Mouse (Mus musculus) Muller cell, postnatal 12 days (primary cell): ENCODE results near the gene Carns1.
"Not testable (repeated sequence)": the region's sequence is repeated elsewhere in the genome, so short reads cannot be mapped to it uniquely, and the experiment has no call there.

Source experiments
- DNase-seq: peaks from one replicate; pipeline ENCODE4 v3.0.0-alpha.2; 2015; ENCODE audit errors: inconsistent ontology term

The Carns1 gene

DNA sequence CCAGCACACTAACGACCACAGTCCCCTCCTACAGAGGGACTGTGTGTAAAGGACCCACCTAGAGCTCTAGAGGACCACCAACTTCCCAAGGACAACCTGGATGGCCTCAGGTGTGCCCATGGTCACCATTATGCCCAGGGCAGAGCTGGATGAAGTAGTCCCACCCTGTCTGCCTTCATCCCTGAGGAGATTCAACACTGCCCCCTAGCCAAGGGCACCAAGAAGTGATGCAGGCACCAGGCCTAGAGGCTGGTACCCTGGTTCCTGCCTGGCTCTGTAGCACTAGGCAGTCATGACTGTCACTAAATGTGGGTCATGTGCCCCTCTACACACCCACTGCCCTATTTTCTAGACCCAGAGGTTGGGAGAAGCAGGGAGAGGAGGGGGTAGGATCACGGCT is 43.5 kb downstream of the Carns1 start:
- no peak for DNase-seq

DNA sequence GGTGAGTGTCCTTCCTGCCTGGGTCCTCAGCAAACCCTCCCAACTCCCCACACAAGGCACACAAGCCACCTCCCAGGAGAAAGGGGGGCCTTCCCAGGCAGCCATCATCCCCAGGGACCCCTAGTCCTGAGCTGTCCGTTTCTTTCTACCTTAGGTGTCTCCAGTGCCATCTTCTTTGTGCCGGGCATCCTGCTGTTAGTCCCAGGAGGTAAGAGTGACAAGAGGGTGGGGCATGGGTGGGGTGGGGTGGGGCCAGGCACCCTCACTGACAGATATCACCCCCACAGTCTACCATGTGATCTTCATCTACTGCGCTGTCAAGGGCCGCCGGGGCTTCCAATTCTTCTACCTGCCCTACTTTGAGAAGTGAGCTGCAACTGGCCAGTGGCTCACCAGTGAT is 44.2 kb downstream of the Carns1 start:
- no peak for DNase-seq

DNA sequence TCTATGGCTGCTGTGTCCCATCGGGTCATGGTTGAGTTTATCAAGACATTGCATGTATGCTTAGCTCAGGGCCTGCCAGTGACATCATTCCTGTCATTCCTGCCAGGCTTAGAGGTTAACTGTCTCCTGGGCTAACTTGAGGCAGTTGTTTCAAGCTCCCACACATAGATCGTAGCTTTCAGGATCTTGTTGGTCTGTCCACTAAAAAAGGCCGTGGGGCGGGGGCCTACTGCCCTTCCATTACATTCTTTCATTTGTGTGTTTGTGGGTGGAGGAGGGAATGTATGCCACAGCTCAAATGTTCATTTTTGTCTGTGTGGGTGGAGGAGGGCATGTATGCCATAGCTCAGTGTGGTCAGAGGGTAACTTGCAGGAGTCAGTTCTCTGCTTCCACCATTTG is 45.2 kb downstream of the Carns1 start:
- peak; percentile 71 for DNase-seq

DNA sequence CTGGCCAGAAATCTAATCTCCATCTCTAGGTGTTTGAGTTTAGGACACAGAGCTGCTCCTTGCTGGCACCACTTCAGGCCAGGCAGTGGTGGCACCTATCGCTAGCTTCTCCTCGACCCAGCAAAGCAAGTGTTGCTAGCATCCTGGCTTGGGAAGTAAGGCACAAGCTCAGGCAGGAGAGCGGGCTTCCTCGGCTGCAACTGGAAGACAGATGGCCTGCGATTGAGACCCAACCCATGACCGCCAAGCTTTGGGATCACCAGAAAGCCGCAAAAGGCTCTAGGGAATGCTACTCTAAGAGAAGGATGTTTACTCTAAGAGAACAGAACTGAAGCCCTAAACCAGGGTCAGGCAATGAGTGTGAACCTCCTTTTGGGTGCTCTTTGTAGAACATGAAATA is 45.8 kb downstream of the Carns1 start:
- no peak for DNase-seq

- no peak for DNase-seq
These were observed 48.4 kb downstream of the Carns1 start for GRCm38 (mm10) chr19:4126759-4127495.

GRCm38 (mm10) chr19:4125741-4126696 is 49.3 kb downstream of the Carns1 start, which contains the start of gene Aip:
Aip (minus strand) TSS chr19:4125858.
- DNase-seq: peak; percentile 99

DNA sequence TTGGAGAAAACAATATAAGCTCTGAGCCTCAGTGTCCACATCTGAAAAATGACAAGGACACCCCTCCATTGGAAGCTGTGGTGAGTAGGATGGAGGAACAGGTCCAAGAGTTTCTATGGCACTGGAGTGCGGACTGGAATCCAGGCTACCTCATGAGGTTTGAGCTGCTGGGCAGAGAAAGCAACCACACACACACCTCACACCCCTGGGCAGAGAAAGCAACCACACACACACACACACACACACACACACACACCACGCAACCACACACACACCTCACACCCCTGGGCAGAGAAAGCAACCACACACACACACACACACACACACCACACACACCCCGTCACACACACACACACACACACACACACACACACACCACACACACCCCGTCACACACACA is 50.0 kb downstream of the Carns1 start:
- not testable (repeated sequence) for DNase-seq

DNA sequence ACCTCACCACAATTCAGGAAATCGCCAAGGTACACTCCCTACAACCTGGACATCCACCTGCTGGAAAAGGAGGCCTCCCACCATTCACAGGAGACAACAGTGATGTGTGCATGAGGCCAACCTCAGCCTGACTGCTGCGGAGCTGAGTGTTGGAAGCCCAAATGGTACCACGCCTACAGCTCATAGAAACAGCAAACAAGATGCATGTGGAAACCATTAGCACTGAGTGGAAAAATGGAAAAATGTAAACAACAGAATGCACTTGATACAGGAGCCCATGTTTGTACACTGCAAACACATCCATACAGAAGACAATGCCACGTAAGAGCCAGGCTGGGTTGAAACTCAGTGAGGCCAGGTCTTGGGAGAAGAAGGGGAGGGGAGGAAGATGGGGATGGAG is 50.8 kb downstream of the Carns1 start:
- DNase-seq: no peak

- DNase-seq: no peak
These were observed 52.6 kb downstream of the Carns1 start for GRCm38 (mm10) chr19:4122411-4123370.

GRCm38 (mm10) chr19:4121896-4122295 is 53.4 kb downstream of the Carns1 start:
- DNase-seq: not testable (repeated sequence)

DNA sequence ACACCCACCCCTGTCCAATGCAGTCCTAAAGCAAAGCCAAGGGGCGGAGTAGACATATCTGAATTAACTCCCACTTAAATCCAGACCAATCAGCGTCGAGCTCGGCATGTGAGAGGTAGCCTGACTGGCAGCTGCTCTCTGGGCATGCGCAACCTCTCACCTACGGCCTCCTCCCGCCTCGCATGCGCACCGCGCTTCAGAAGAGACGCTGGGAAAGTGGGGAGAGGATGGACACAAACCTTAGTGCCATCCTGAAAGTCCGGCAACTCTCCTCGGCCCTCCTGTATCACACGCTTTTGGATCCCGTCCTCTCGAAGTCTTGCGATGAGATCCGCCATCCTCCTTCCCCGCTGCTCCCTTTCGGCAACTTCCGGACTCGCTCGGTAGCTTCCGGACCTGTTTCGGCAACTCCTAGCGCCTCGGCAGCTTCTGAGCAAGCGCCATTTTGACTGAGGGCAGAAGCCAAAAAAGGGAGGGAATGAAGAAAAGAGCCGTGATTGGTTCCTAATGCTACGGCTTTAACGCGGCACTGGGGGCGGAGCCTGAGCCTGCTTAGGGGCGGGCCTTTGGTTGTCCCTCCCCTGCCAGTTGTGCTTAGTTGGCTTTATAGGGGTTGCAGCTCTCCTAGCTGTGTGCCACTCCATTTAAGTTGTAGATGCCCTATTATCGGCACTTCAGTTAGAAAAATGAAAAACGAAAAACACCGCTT is 54.0 kb downstream of the Carns1 start:
- peak; percentile 98 for DNase-seq

DNA sequence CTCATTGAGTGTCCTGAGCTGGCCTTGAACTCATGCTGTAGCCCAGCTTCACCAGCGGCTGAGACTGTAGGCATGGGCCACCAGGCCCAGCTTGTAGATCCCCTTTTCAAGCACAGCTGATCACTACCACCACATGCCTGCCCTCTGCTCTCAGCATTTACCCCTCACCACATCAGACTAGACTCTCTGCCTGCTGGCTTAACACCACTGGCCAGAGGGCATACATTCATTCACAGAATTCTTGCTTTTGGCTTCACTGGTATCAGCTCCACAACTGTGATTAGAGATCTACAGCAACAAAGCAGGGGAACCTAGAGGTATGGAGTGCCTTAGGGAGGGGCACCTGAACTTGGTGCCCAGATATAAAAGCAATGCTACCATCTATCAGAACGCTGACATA is 54.8 kb downstream of the Carns1 start:
- no peak for DNase-seq

DNA sequence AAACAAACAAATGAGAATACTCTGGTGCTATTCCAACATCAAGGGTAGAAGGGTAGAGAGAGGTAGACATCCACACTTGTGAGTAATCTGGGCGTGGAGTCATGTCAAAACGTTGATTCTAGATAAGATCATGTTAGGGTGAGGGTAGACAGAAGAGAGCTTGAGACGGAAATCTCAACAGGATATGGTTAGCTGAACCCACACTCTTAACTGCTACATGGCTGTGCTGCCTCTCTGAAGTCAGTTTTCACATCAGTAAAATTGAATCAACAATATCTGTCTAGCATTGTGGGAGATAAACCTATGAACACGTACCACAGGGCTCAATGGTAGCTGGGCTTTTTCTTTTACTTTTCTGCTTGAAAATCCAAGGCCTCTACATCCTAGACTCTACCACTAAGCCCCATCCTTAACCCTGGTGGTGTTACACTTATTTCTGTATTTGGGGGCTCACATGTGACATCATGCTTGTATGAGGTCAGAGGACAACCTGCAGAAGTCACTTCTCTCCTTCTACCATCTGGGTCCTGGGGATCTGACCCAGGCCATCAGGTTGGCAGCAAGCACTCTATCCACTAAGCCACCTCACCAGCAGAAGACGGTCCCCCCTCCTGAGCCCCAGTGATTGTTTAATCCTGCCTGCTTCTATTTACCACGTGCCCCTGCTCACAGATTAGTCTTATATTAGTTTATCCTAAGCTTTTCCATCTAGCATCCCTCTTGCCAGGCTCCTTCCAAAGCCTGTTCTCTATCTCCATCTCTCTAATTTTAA is 55.4 kb downstream of the Carns1 start:
- DNase-seq: no peak

GRCm38 (mm10) chr19:4118350-4118749 is 56.9 kb downstream of the Carns1 start:
- no peak for DNase-seq

- DNase-seq: no peak
These were observed 58.3 kb downstream of the Carns1 start for GRCm38 (mm10) chr19:4117006-4117405.

- no peak for DNase-seq
These were observed 59.5 kb downstream of the Carns1 start for GRCm38 (mm10) chr19:4115816-4116215.

DNA sequence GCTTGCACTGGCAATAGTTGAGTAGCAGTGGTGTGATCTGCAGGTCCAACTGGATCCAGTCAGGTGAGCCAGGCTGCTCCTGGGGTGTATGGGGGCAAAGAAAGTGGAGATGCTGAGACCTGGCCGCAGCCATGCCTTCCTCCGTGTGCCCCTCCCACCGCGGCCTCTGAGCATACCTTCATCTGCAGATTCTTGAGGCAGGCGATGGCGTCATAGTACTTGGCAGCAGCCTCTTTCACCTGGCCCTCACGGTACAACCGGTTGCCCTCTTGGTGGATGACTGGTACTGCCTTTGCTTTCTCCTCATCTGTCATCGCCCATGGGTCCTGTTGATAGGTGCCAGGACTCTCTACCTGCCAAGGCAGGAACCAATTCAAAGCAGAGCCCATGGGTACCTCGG is 60.1 kb downstream of the Carns1 start:
- no peak for DNase-seq

GRCm38 (mm10) chr19:4114551-4114950 is 60.7 kb downstream of the Carns1 start:
- DNase-seq: no peak
